Mouse (Mus musculus): ENCODE data around the gene Emc4.

DNA sequence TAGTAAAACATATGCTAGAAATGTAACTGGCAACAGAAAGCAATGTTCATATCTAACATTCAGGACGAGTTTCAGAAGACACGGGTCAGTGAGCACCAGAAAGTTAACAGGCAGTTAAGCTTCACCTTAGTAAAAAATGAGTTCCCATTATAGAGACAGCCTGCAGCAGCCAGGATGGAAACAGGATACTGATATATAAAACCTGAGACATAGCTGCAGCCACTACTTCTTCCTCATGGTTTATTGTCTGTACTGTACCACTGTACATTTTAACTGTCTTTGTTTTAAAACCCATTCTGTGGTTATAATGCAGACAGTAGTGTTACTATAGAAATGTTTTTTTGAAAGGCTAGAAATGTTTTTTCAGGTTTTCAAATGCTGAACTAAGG lies 7.1 kb downstream of the Emc4 start:
- no peak for TF ChIP-seq CTCF (IDR thresholded peaks at IDR 0.05; ENCODE audit: low read depth)
- TF ChIP-seq EP300 (IDR thresholded peaks at IDR 0.05; ENCODE audit: low read depth): no peak
